Mouse (Mus musculus): ENCODE results near the gene Klf8. TPM values are rescaled to one million over a fixed set of nuclear protein-coding genes. Genes with fewer than 3 reads are reported as not detected.

Gene Klf8
- polyA plus RNA-seq, 1 experiment from 2014 or later = 0.88 TPM

GRCm38 (mm10) chrX:153381753-153382152 is 144.5 kb downstream of the Klf8 start:
- 60% methylated on average over 3 of the region's 3 CpGs for WGBS
- Histone ChIP-seq H3K4me1 (ENCODE audit: insufficient read depth, low read depth, low read length) (no peaks in the 10 kb centered on the region), H3K9me3 (ENCODE audit: low read length) (no peaks in the 10 kb centered on the region), H3K27ac (ENCODE audit: low read length) (no peak overlapping the region), H3K27me3 (replicated peaks; ENCODE audit: insufficient read depth, low read length) (no peaks in the 10 kb centered on the region), H3K36me3 (ENCODE audit: insufficient read depth, low read length) (no peaks in the 10 kb centered on the region), H3K4me2 (replicated peaks; ENCODE audit: low read depth, low read length) (no peak overlapping the region), H3K9ac (replicated peaks; ENCODE audit: low read depth) (no peak overlapping the region), H3K4me3 (ENCODE audit: low read depth, low read length) (no peak overlapping the region)
- no peak for DNase-seq (ENCODE audit: low spot score)
- TF ChIP-seq EP300 (IDR thresholded peaks at IDR 0.05) (no peak), CTCF (IDR thresholded peaks at IDR 0.05) (no peak)
- ATAC-seq = no peak

- 32% methylated on average over 2 of the region's 2 CpGs for WGBS
- H3K9me3 ChIP-seq (ENCODE audit: low read length) = no peaks in the 10 kb centered on the region
- no peak overlapping the region for H3K9ac ChIP-seq (replicated peaks; ENCODE audit: low read depth)
- DNase-seq (ENCODE audit: low spot score) (peak; percentile 29), ATAC-seq (no peak)
- H3K27ac ChIP-seq (ENCODE audit: low read length) = no peak overlapping the region
- no peaks in the 10 kb centered on the region for H3K36me3 ChIP-seq (ENCODE audit: insufficient read depth, low read length)
- TF ChIP-seq EP300 (IDR thresholded peaks at IDR 0.05) (no peak), CTCF (IDR thresholded peaks at IDR 0.05) (peak; percentile 63)
- no peak overlapping the region for H3K4me3 ChIP-seq (ENCODE audit: low read depth, low read length)
- H3K4me1 ChIP-seq (ENCODE audit: insufficient read depth, low read depth, low read length) = no peaks in the 10 kb centered on the region
- H3K27me3 ChIP-seq (replicated peaks; ENCODE audit: insufficient read depth, low read length) = no peaks in the 10 kb centered on the region
- no peak overlapping the region for H3K4me2 ChIP-seq (replicated peaks; ENCODE audit: low read depth, low read length)
Observed at GRCm38 (mm10) chrX:153389291-153389690, 152.0 kb downstream of the Klf8 start.

GRCm38 (mm10) chrX:153417067-153417466 is 179.8 kb downstream of the Klf8 start:
- Histone ChIP-seq H3K4me2 (replicated peaks; ENCODE audit: low read depth, low read length) (no peak overlapping the region), H3K4me3 (ENCODE audit: low read depth, low read length) (no peak overlapping the region), H3K4me1 (ENCODE audit: insufficient read depth, low read depth, low read length) (no peaks in the 10 kb centered on the region), H3K27me3 (replicated peaks; ENCODE audit: insufficient read depth, low read length) (no peaks in the 10 kb centered on the region), H3K9ac (replicated peaks; ENCODE audit: low read depth) (no peak overlapping the region), H3K9me3 (ENCODE audit: low read length) (no peaks in the 10 kb centered on the region), H3K36me3 (ENCODE audit: insufficient read depth, low read length) (no peaks in the 10 kb centered on the region), H3K27ac (ENCODE audit: low read length) (no peak overlapping the region)
- TF ChIP-seq EP300 (IDR thresholded peaks at IDR 0.05) (no peak), CTCF (IDR thresholded peaks at IDR 0.05) (no peak)
- ATAC-seq (no peak), DNase-seq (ENCODE audit: low spot score) (no peak)
- WGBS = 54% methylated on average over 5 of the region's 5 CpGs

- Histone ChIP-seq H3K27me3 (replicated peaks; ENCODE audit: insufficient read depth, low read length) (no peaks in the 10 kb centered on the region), H3K27ac (ENCODE audit: low read length) (no peak overlapping the region), H3K4me1 (ENCODE audit: insufficient read depth, low read depth, low read length) (no peaks in the 10 kb centered on the region), H3K4me2 (replicated peaks; ENCODE audit: low read depth, low read length) (no peak overlapping the region), H3K9me3 (ENCODE audit: low read length) (no peaks in the 10 kb centered on the region), H3K4me3 (ENCODE audit: low read depth, low read length) (no peak overlapping the region), H3K9ac (replicated peaks; ENCODE audit: low read depth) (no peak overlapping the region), H3K36me3 (ENCODE audit: insufficient read depth, low read length) (no peaks in the 10 kb centered on the region)
- ATAC-seq (no peak), DNase-seq (ENCODE audit: low spot score) (peak; percentile 11)
- 30% methylated on average over 5 of the region's 5 CpGs for WGBS
- TF ChIP-seq CTCF (IDR thresholded peaks at IDR 0.05) (no peak), EP300 (IDR thresholded peaks at IDR 0.05) (no peak)
Observed at GRCm38 (mm10) chrX:153433659-153434293, 196.5 kb downstream of the Klf8 start.

- no peak for ATAC-seq
Observed at GRCm38 (mm10) chrX:153439573-153439972, 202.3 kb downstream of the Klf8 start.

GRCm38 (mm10) chrX:153440018-153440417 is 202.8 kb downstream of the Klf8 start:
- ATAC-seq (no peak), DNase-seq (ENCODE audit: low spot score) (no peak)
- Histone ChIP-seq H3K36me3 (ENCODE audit: insufficient read depth, low read length) (no peaks in the 10 kb centered on the region), H3K4me3 (ENCODE audit: low read depth, low read length) (no peak overlapping the region), H3K4me1 (ENCODE audit: insufficient read depth, low read depth, low read length) (no peaks in the 10 kb centered on the region), H3K9ac (replicated peaks; ENCODE audit: low read depth) (no peak overlapping the region), H3K9me3 (ENCODE audit: low read length) (no peaks in the 10 kb centered on the region), H3K27me3 (replicated peaks; ENCODE audit: insufficient read depth, low read length) (no peaks in the 10 kb centered on the region), H3K4me2 (replicated peaks; ENCODE audit: low read depth, low read length) (no peak overlapping the region), H3K27ac (ENCODE audit: low read length) (no peak overlapping the region)
- 82% methylated on average over 3 of the region's 3 CpGs for WGBS
- TF ChIP-seq CTCF (IDR thresholded peaks at IDR 0.05) (no peak), EP300 (IDR thresholded peaks at IDR 0.05) (no peak)

More at GRCm38 (mm10) chrX:153439573-153439972, 202.3 kb downstream of the Klf8 start:
- Histone ChIP-seq H3K4me3 (ENCODE audit: low read depth, low read length) (no peak overlapping the region), H3K9me3 (ENCODE audit: low read length) (no peaks in the 10 kb centered on the region), H3K27ac (ENCODE audit: low read length) (no peak overlapping the region), H3K4me1 (ENCODE audit: insufficient read depth, low read depth, low read length) (no peaks in the 10 kb centered on the region), H3K4me2 (replicated peaks; ENCODE audit: low read depth, low read length) (no peak overlapping the region), H3K36me3 (ENCODE audit: insufficient read depth, low read length) (no peaks in the 10 kb centered on the region), H3K27me3 (replicated peaks; ENCODE audit: insufficient read depth, low read length) (no peaks in the 10 kb centered on the region), H3K9ac (replicated peaks; ENCODE audit: low read depth) (no peak overlapping the region)
- TF ChIP-seq EP300 (IDR thresholded peaks at IDR 0.05) (no peak), CTCF (IDR thresholded peaks at IDR 0.05) (no peak)
- DNase-seq (ENCODE audit: low spot score) = no peak

Other genes with a start within 250 kb of the Klf8 start
- 0.17 and 0.21 TPM in 2 replicates for gene Usp51, start 231.0 kb upstream of the Klf8 start, polyA plus RNA-seq (2015; fragmentation: Nextera tagmentation; extraction: Ambion mirVana)
- 43.6 and 45.3 TPM in 2 replicates for gene Mageh1, start 199.9 kb upstream of the Klf8 start, polyA plus RNA-seq (2015; fragmentation: Nextera tagmentation; extraction: Ambion mirVana)
- not detected in 2 replicates for gene Foxr2, start 118.7 kb upstream of the Klf8 start, polyA plus RNA-seq (2015; fragmentation: Nextera tagmentation; extraction: Ambion mirVana)
- gene Rragb, start 97.5 kb upstream of the Klf8 start, polyA plus RNA-seq (2015; fragmentation: Nextera tagmentation; extraction: Ambion mirVana) = 0.29 and 0.58 TPM in 2 replicates